In genomic region chr5:27291378-27291777, GRCm38 (mm10) we compare ENCODE assay signal across 31 mouse cellular contexts.
"Had no signal": no experiment of that assay in that cellular context is flagged by ENCODE, and none has a peak within 500 bp of the region (broad histone marks: within the 10 kb centered on the region; RNA-seq: fewer than 3 reads in every experiment).

No protein-coding gene starts in this region.

- H3K4me3 ChIP-seq: limb, embryonic 10.5 days; limb, embryonic 12.5 days; limb, embryonic 13.5 days; limb, embryonic 15.5 days; liver, embryonic 12.5 days; liver, embryonic 13.5 days; liver, embryonic 15.5 days; lung, embryonic 15.5 days; megakaryocyte, embryonic 14.5 days; midbrain, embryonic 10.5 days; midbrain, embryonic 12.5 days; midbrain, embryonic 13.5 days; midbrain, embryonic 15.5 days; myocyte had no signal

- DNase-seq: left cerebral cortex, postnatal 4 days; liver; liver, embryonic 13.5 days; liver, postnatal 0 days; lung, adult 18-20 months; lung, adult 2 months; lung, embryonic 14.5 days; lung, postnatal 10 days; lung, postnatal 14 days; lung, postnatal 36 days; lung, postnatal 4 days; midbrain, embryonic 14.5 days had no signal

- H3K9me3 ChIP-seq: limb, embryonic 10.5 days; limb, embryonic 12.5 days; limb, embryonic 13.5 days; limb, embryonic 15.5 days; liver, embryonic 12.5 days; liver, embryonic 13.5 days; liver, embryonic 15.5 days; lung, embryonic 15.5 days; midbrain, embryonic 10.5 days; midbrain, embryonic 12.5 days; midbrain, embryonic 13.5 days; midbrain, embryonic 15.5 days had no signal

- H3K36me3 ChIP-seq: limb, embryonic 10.5 days; limb, embryonic 12.5 days; limb, embryonic 13.5 days; limb, embryonic 15.5 days; liver, embryonic 12.5 days; liver, embryonic 13.5 days; liver, embryonic 15.5 days; lung, embryonic 15.5 days; midbrain, embryonic 10.5 days; midbrain, embryonic 12.5 days; midbrain, embryonic 13.5 days; midbrain, embryonic 15.5 days had no signal

- H3K4me1 ChIP-seq: limb, embryonic 10.5 days; limb, embryonic 12.5 days; limb, embryonic 13.5 days; limb, embryonic 15.5 days; liver, embryonic 12.5 days; liver, embryonic 13.5 days; liver, embryonic 15.5 days; lung, embryonic 15.5 days; megakaryocyte, embryonic 14.5 days; midbrain, embryonic 10.5 days; midbrain, embryonic 15.5 days had no signal

- H3K9ac ChIP-seq: limb, embryonic 12.5 days; limb, embryonic 13.5 days; limb, embryonic 15.5 days; liver, embryonic 12.5 days; liver, embryonic 13.5 days; liver, embryonic 14.5 days; liver, embryonic 15.5 days; liver, postnatal 0 days; lung, embryonic 14.5 days; lung, embryonic 15.5 days; midbrain, embryonic 12.5 days; midbrain, embryonic 13.5 days; midbrain, embryonic 15.5 days had no signal

- H3K27me3 ChIP-seq: limb, embryonic 12.5 days; limb, embryonic 13.5 days; limb, embryonic 15.5 days; liver, embryonic 12.5 days; liver, embryonic 13.5 days; liver, embryonic 15.5 days; lung, embryonic 15.5 days; megakaryocyte, embryonic 14.5 days; midbrain, embryonic 12.5 days; midbrain, embryonic 13.5 days; midbrain, embryonic 15.5 days had no signal

- ATAC-seq: liver, embryonic 12.5 days; liver, postnatal 0 days; lung, postnatal 0 days; midbrain, embryonic 13.5 days; midbrain, embryonic 15.5 days; midbrain, embryonic 16.5 days had no signal

- H3K4me2 ChIP-seq: limb, embryonic 12.5 days; limb, embryonic 13.5 days; limb, embryonic 15.5 days; liver, embryonic 11.5 days; liver, embryonic 12.5 days; liver, embryonic 13.5 days; liver, embryonic 15.5 days; lung, embryonic 14.5 days; lung, embryonic 15.5 days; midbrain, embryonic 11.5 days; midbrain, embryonic 12.5 days; midbrain, embryonic 13.5 days; midbrain, embryonic 15.5 days had no signal

- H3K27ac ChIP-seq: limb, embryonic 10.5 days; limb, embryonic 12.5 days; limb, embryonic 13.5 days; limb, embryonic 15.5 days; liver, embryonic 12.5 days; liver, embryonic 13.5 days; liver, embryonic 14.5 days; liver, embryonic 15.5 days; lung, embryonic 15.5 days; macrophage; midbrain, embryonic 10.5 days; midbrain, embryonic 12.5 days; midbrain, embryonic 13.5 days; midbrain, embryonic 15.5 days had no signal
